ENCODE assay signal across 16 mouse cellular contexts in the genomic region with DNA sequence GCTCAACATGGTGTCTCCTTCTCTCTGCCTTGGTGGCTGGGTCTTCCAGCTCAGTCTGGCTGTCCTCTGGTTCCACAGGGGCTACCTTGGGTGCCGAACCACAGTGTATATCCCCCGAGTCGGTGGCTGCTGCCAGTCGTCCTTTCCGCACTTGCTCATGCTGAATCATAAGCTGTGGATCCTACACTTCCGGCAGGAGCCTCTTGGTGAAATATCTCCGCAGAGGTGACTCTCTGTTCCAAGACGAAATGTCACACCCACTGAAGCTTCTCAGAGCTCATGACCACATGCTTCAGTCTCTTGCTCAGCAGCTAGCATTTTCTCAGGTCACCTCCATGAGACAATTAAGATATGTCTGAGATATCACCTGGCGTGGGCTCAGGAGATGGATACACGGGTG.
"Had no signal": no experiment of that assay in that cellular context is flagged by ENCODE, and none has a peak within 500 bp of the region (broad histone marks: within the 10 kb centered on the region; RNA-seq: fewer than 3 reads in every experiment).

No protein-coding gene starts in this region.

- DNase-seq: liver, embryonic 13.5 days; liver, postnatal 0 days; lung, adult 2 months; lung, postnatal 14 days; lung, postnatal 36 days; thymus, adult 2 months; thymus, postnatal 25 days; thymus, postnatal 4 days had no signal

- H3K4me2 ChIP-seq: liver, embryonic 13.5 days; liver, embryonic 15.5 days; lung, embryonic 15.5 days; midbrain, embryonic 11.5 days; midbrain, embryonic 13.5 days; midbrain, embryonic 15.5 days; neural tube, embryonic 12.5 days; stomach, embryonic 15.5 days had no signal

- H3K36me3 ChIP-seq: liver, embryonic 13.5 days; liver, embryonic 15.5 days; lung, embryonic 15.5 days; midbrain, embryonic 13.5 days; midbrain, embryonic 15.5 days; neural tube, embryonic 12.5 days; stomach, embryonic 15.5 days had no signal

- H3K27me3 ChIP-seq: liver, embryonic 13.5 days; liver, embryonic 15.5 days; lung, embryonic 15.5 days; midbrain, embryonic 13.5 days; midbrain, embryonic 15.5 days; neural tube, embryonic 12.5 days; stomach, embryonic 15.5 days had no signal

- H3K4me3 ChIP-seq: liver, embryonic 13.5 days; liver, embryonic 15.5 days; lung, embryonic 15.5 days; megakaryocyte, embryonic 14.5 days; midbrain, embryonic 13.5 days; midbrain, embryonic 15.5 days; neural tube, embryonic 12.5 days; stomach, embryonic 15.5 days had no signal
